Mouse (Mus musculus): Measurements from ENCODE around the gene Slc24a3.

Gene Slc24a3

GRCm38 (mm10) chr2:145675756-145676543, 508.4 kb downstream of the Slc24a3 start:
- in situ Hi-C loops (cut with MboI, MseI), result no loop called here

- in situ Hi-C loops (cut with MboI, MseI), result no loop called here
Observed at GRCm38 (mm10) chr2:145676544-145676925, 509.0 kb downstream of the Slc24a3 start.

- in situ Hi-C loops (cut with MboI, MseI), result no loop called here
Observed at GRCm38 (mm10) chr2:145676936-145677335, 509.4 kb downstream of the Slc24a3 start.

- in situ Hi-C loops (cut with MboI, MseI), result no loop called here
Observed at GRCm38 (mm10) chr2:145680141-145680540, 512.6 kb downstream of the Slc24a3 start.

- in situ Hi-C loops (cut with MboI, MseI), result no loop called here
Observed at GRCm38 (mm10) chr2:145680762-145681161, 513.2 kb downstream of the Slc24a3 start.

DNA sequence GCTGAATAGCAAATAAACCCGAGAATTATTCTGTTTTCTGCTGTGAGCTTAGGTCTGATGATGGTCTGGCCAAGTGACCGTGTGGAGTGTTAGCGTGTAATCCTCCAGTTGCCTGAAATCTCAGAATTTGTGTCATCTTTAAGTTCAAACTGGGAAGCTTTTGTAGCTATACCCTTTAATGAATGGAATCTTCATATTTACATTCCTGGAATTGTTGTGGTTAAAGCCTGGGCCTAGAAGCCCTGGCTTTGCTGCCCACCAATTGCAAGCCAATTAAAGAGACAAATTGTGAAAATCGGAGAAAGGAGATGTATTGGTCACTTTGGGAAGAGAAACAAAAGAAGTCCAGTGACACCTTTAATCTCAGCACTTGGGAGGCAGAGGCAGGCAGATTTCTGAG, 514.1 kb downstream of the Slc24a3 start:
- in situ Hi-C loops (cut with MboI, MseI), result no loop called here

- in situ Hi-C loops (cut with MboI, MseI), result no loop called here
Observed at GRCm38 (mm10) chr2:145682924-145683323, 515.4 kb downstream of the Slc24a3 start.

GRCm38 (mm10) chr2:145683536-145683935, 516.0 kb downstream of the Slc24a3 start:
- in situ Hi-C loops (cut with MboI, MseI), result no loop called here

DNA sequence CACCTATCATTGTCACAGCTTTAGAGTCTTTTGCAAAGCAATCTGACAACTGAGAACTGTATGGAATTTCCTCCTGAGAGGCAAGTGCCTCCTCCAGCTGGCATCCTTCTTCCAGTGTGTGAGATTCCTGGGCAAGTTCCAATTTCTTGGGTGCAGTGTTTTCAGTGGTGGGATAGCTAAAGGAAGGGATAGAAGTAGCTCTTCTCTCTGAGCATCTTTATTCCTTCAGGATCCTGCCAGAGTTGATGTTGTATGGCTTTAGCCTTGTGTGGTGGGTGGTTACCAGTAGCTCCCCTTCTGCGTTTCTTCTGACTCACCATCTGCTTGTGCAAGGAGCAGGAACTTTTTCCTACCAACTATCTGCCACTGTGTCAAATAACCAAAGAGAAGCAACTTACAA, 516.6 kb downstream of the Slc24a3 start:
- in situ Hi-C loops (cut with MboI, MseI), result no loop called here

GRCm38 (mm10) chr2:145684891-145685290, 517.3 kb downstream of the Slc24a3 start:
- in situ Hi-C loops (cut with MboI, MseI), result no loop called here

GRCm38 (mm10) chr2:145686017-145686416, 518.5 kb downstream of the Slc24a3 start:
- in situ Hi-C loops (cut with MboI, MseI), result no loop called here

DNA sequence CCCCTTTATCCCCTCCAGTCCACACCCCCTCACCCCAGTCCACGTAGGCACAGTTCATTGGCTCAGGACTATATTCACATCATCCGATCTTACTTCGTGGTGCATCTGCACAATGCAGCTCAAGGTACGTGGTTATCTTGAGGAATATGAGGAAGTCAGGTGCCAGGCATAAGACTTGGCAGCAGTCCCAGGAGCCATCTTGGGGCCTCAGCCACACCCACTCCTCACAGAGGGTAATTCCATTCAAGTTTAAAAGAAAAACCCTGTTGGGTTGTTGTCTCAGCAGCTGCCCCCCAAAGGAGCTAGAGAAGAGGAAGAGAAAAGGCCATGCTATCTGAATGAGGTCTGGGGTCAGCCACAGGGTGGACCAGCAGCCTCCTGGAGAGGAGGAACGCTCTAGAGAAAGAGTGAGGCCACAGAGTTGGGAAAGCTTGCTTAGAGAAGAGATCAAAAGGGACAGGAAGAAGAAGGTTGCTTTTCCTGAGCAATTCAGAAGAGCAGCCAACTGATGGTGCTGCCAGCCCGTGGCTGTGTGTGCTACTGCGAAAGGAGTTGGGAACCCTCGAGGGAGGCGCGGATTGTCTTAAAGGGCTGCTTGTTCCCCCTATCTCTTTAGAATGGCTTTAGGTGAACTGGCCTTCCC, 523.9 kb downstream of the Slc24a3 start:
- in situ Hi-C loops (cut with MboI, MseI), result loop anchor here (10.0 kb wide), 1 partner anchor 193 kb away; no protein-coding TSS in a partner anchor
